Mouse (Mus musculus) midbrain, embryonic 12.5 days (tissue): ENCODE results near the gene Nkapd1. TPM values are rescaled to one million over a fixed set of nuclear protein-coding genes. Genes with fewer than 3 reads are reported as not detected.
"Not testable (repeated sequence)": the region's sequence is repeated elsewhere in the genome, so short reads cannot be mapped to it uniquely, and the experiment has no call there.

Experiments used
- ATAC-seq: fragments of 200-750 bp; cut with Nextera tagmentation; 2 replicates; pipeline ENCODE4 v1.8.0; 2017; ENCODE audit warnings: low read depth, moderate TSS enrichment, moderate library complexity; ENCODE audit not compliant: low FRiP score
- H3K27ac ChIP-seq: fragments of 300-500 bp; sonication (generic); replicated peaks from 2 replicates; pipeline ENCODE4 v1.5.1; 2016; ENCODE audit warnings: mild to moderate bottlenecking
- H3K27me3 ChIP-seq: fragments of 300-500 bp; sonication (generic); 2 replicates; pipeline ENCODE4 v1.6.1; 2016; ENCODE audit warnings: mild to moderate bottlenecking
- H3K36me3 ChIP-seq: fragments of 300-500 bp; sonication (generic); 2 replicates; pipeline ENCODE4 v1.6.1; 2016
- H3K4me1 ChIP-seq: fragments of 300-500 bp; sonication (generic); 2 replicates; pipeline ENCODE4 v1.6.1; 2016
- H3K4me2 ChIP-seq: fragments of 300-500 bp; sonication (generic); replicated peaks from 2 replicates; pipeline ENCODE4 v1.6.1; 2016; ENCODE audit warnings: mild to moderate bottlenecking, moderate library complexity
- H3K4me3 ChIP-seq: fragments of 300-500 bp; sonication (generic); 2 replicates; pipeline ENCODE4 v1.5.1; 2016; ENCODE audit warnings: mild to moderate bottlenecking
- H3K9ac ChIP-seq: fragments of 300-500 bp; sonication (generic); replicated peaks from 2 replicates; pipeline ENCODE4 v1.6.1; 2016; ENCODE audit warnings: mild to moderate bottlenecking, moderate library complexity
- H3K9me3 ChIP-seq: fragments of 300-500 bp; sonication (generic); 2 replicates; pipeline ENCODE4 v1.6.1; 2016; ENCODE audit warnings: mild to moderate bottlenecking
- WGBS: fragments of 180-500 bp; shearing (Covaris S2); methylation state at CpG from one replicate; pipeline ENCODE4 v1.1.7; 2016; 5-methylcytosine and 5-hydroxymethylcytosine counted together
- polyA plus RNA-seq: library from polyadenylated mRNA; unstranded; fragments of >200 nt; fragmentation: Nextera tagmentation; extraction: Ambion mirVana; gene quantifications from 2 replicates; pipeline ENCODE4 v1.2.1, GENCODE M21; 2016

Gene Nkapd1
- polyA plus RNA-seq, 1 experiment from 2014 or later: 28.0 TPM

DNA sequence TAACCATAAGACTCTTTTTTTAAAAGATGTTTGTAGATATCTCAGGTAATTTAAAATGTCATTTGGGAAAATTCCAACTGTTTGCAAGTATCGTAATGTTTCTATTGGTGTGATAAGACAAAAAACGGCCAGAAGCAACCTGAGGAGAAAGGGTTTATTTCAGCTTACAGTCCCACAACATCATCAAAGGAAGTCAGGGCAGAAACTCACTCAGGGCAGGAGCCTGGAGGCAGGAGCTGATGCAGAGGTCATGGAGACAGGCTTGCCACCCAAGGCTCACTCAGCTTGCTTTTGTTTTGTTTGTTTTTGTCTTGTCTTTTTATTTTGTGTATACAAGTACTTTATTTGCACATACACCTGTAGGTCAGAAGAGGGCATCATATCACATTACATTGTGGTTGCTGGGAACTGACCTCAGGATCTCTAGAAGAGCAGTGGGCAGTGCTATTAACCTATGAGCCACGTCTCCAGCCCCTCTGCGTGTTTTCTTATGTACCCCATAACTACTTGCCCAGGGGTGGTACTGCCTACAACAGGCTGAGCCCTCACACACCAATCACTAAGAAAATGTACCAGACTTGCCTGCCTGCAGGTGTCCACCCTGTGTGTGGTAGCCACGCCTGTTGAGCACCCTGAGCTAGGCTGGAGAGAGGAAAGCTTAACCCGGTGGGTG is 14.9 kb upstream of the Nkapd1 start:
- WGBS: 89% methylated on average over 6 of the region's 6 CpGs
- Histone ChIP-seq H3K9ac (no peak overlapping the region), H3K4me3 (no peak overlapping the region), H3K9me3 (no peaks in the 10 kb centered on the region), H3K36me3 (peaks cover 46% of the 10 kb centered on the region), H3K27ac (no peak overlapping the region), H3K4me1 (no peaks in the 10 kb centered on the region), H3K27me3 (no peaks in the 10 kb centered on the region), H3K4me2 (no peak overlapping the region)
- ATAC-seq: no peak

DNA sequence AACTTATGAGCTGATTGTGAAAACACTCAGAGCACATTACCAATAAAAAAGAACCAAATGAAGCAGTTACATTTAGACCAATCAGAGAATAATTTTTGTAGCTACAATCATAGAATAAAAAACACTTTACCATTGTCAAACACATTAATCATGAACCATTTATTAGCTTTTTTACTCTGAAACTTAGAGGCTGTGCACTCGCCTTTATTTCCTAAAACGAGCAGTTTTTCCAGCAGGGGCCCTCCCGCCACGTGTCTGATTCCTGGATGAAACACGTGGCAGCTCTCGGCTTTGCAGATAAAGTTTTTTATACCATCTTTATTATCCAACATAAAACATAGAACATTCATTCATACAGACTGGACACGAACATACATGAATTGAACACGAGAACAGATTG is 13.6 kb upstream of the Nkapd1 start:
- H3K4me1 ChIP-seq, H3K9ac ChIP-seq, H3K27ac ChIP-seq, ATAC-seq, H3K4me3 ChIP-seq, H3K27me3 ChIP-seq, H3K4me2 ChIP-seq, H3K9me3 ChIP-seq: not testable (repeated sequence)
- peaks cover 36% of the 10 kb centered on the region for H3K36me3 ChIP-seq
- 92% methylated on average over 6 of the region's 8 CpGs for WGBS

DNA sequence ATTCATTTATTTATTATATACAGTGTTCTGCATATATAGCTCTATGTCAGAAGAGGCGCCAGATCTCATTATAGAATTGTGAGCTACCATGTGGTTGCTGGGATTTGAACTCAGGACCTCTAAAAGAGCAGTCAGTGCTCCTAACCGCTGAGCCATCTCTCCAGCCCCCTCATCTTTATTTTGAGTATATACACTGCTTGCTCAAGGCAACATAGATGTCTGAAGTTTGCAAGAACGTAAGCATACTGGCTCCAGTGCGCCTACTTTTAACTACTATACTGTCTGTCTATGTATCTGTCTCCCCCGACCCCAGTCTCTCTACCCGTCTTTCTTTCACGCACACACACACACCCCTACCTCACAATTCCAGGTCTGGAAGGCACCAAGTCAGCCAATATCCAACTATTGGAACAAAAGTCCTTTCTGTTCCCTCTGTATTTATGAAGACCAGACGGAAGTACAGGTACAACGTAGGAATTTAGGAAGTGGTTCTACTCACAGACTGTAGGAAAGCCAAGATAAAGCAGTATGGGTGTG is 598 bp upstream of the Nkapd1 start:
- H3K27me3 ChIP-seq: no peaks in the 10 kb centered on the region
- H3K4me3 ChIP-seq: peak overlapping the region; percentile 100
- peaks cover 25% of the 10 kb centered on the region for H3K36me3 ChIP-seq
- peak overlapping the region; percentile 83 for H3K4me2 ChIP-seq
- ATAC-seq: 0 out of 2 replicates have a peak, but pooled peaks have one; percentile 20
- peaks cover 15% of the 10 kb centered on the region for H3K4me1 ChIP-seq
- 65% methylated on average over 9 of the region's 9 CpGs for WGBS
- H3K9me3 ChIP-seq: no peaks in the 10 kb centered on the region
- H3K9ac ChIP-seq: no peak overlapping the region
- H3K27ac ChIP-seq: no peak overlapping the region

DNA sequence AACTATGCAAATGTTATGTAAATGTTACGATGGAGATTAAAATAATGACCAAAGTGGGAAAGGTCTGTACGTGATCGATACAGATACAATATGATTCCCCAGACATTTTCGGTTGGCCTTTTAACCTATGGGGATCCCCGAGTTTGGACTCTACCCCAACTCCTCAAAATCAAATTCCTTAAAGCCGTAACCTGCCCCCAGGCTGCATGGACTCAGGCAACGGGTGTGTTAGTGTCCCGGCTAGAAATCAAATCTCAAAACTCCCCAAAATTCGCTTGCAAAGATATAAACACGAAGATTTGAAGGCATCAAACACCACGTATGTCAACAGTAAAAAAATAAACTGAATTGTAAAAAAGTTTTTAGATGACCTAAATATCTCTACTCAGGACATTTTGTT is 1.1 kb downstream of the Nkapd1 start:
- ATAC-seq: no peak
- Histone ChIP-seq H3K27ac (no peak overlapping the region), H3K4me3 (peak overlapping the region; percentile 100), H3K9ac (peak overlapping the region; percentile 94), H3K36me3 (peaks cover 40% of the 10 kb centered on the region), H3K4me2 (peak overlapping the region; percentile 83), H3K4me1 (peaks cover 15% of the 10 kb centered on the region), H3K9me3 (no peaks in the 10 kb centered on the region), H3K27me3 (no peaks in the 10 kb centered on the region)
- 36% methylated on average over 11 of the region's 11 CpGs for WGBS

DNA sequence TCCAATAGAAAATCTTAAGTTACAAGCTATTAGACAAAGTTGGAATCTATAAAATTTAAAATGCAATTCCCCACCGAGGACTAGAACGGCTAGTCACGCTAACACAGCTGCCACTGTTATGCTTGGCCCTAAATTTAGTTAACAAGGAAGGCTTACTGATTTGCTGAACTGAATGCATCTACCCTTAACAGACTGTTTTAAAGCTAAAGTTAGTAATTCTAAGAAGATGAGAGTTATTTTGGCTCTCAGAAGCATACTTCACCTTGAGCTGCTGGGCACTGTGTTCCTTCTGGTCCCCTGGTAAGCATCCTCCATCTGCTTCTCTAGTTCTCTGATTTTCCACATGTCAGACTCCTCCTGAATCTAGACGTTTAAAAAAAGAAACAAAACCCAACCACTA is 5.1 kb downstream of the Nkapd1 start:
- 93% methylated on average over 4 of the region's 4 CpGs for WGBS
- Histone ChIP-seq H3K36me3 (peaks cover 74% of the 10 kb centered on the region), H3K4me1 (peaks cover 11% of the 10 kb centered on the region), H3K27ac (no peak overlapping the region), H3K4me3 (no peak overlapping the region), H3K9me3 (no peaks in the 10 kb centered on the region), H3K9ac (no peak overlapping the region), H3K4me2 (no peak overlapping the region), H3K27me3 (no peaks in the 10 kb centered on the region)
- no peak for ATAC-seq

DNA sequence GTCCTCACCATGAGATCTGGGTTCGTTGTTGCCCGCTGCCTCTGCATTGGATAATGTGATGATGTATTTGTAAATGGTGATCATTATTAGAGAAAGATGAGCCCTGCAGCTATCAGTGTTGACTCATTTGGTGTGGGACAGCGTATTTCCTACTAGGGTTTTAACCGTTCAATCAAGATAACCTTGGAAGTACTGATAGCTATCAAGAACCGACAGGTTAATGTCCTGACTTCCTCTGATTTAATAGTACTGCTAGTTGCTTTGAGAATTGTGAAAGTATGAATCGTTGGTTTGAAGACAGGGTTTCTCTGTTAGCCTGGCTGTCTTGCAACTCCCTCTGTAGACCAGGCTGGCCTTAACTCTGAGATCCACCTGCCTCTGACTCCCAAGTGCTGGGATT is 12.9 kb downstream of the Nkapd1 start:
- 7% methylated on average over 6 of the region's 6 CpGs for WGBS
- H3K4me3 ChIP-seq: peak overlapping the region; percentile 80
- H3K36me3 ChIP-seq: peaks cover 43% of the 10 kb centered on the region
- H3K9me3 ChIP-seq: no peaks in the 10 kb centered on the region
- H3K9ac ChIP-seq: peak overlapping the region; percentile 88
- H3K4me2 ChIP-seq: peak overlapping the region; percentile 83
- H3K27ac ChIP-seq: peak overlapping the region; percentile 88
- H3K27me3 ChIP-seq: no peaks in the 10 kb centered on the region
- H3K4me1 ChIP-seq: peaks cover 23% of the 10 kb centered on the region
- no peak for ATAC-seq

DNA sequence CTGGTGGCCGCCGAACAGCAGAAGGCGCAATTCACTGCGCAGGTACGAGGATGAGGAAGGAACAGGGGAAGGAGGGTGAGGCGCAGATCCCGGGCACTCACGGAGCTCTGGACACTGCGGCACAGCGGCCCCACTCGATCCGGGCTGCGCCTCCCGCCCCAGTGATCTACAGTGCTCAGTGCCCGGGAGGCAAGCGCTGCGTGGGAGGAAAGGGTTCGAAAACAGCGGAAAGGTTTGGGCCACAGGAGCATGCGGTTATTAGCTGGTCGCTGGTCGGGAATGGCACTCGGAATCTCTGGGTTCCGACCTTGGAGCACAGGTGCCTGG is 13.3 kb downstream of the Nkapd1 start:
- H3K4me1 ChIP-seq: peaks cover 23% of the 10 kb centered on the region
- H3K9ac ChIP-seq: peak overlapping the region; percentile 88
- peak overlapping the region; percentile 83 for H3K4me2 ChIP-seq
- H3K4me3 ChIP-seq: peak overlapping the region; percentile 80
- WGBS: 1% methylated on average over 24 of the region's 24 CpGs
- H3K9me3 ChIP-seq: no peaks in the 10 kb centered on the region
- H3K27ac ChIP-seq: peak overlapping the region; percentile 88
- ATAC-seq: peak; percentile 90
- H3K36me3 ChIP-seq: peaks cover 44% of the 10 kb centered on the region
- no peaks in the 10 kb centered on the region for H3K27me3 ChIP-seq

DNA sequence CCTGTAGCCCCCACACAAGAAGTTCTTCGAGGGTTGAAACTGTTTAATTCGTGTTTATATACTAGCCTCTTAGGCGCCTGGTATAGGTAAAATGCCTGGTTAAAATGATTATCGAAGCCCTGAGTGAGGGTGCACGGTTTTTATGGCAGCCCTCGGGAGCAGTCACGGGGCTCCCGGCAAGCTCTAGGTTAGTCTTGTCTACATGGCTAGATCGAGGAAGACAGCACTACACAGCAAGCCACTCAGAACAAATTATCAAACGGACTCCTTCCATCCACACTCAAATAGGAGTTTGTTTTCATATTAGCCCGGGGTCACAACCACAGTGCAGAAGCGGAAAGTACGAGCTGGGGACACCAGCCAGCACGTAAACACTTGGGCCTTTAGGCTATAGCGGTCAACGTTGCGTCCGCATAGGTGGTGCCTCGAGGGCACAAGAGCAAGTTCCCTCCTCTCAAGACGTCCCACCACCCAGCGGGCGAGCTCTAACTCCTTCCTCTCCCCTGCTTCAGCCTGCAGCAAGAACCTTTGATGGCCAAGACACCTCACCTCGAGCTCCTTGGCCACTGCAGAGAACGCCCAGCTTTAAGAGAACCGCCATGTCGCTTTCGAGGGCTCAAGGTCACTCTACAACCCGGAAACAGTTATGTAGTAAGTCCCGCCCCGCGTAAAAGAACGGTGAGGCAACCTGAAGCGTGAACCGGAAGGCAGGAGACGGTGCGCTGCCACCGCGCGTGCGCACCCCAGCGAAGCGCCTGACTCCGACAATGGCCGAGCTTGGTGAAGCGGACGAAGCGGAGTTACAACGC is 13.9 kb downstream of the Nkapd1 start, which contains the start of the genes Sdhd and Timm8b:
Sdhd (minus strand) TSS at position 624 of the 809 bp plus-strand sequence.
Timm8b (plus strand) TSS at position 722 of the 809 bp plus-strand sequence.
- 1% methylated on average over 48 of the region's 48 CpGs for WGBS
- Histone ChIP-seq H3K27me3 (no peaks in the 10 kb centered on the region), H3K4me1 (peaks cover 23% of the 10 kb centered on the region), H3K4me3 (peak within 1 kb of the TSS; percentile 80), H3K27ac (peak within 1 kb of the TSS; percentile 88), H3K9me3 (no peaks in the 10 kb centered on the region), H3K4me2 (peak within 1 kb of the TSS; percentile 83), H3K36me3 (peaks cover 46% of the 10 kb centered on the region), H3K9ac (peak within 1 kb of the TSS; percentile 88)
- ATAC-seq: peak; percentile 98

DNA sequence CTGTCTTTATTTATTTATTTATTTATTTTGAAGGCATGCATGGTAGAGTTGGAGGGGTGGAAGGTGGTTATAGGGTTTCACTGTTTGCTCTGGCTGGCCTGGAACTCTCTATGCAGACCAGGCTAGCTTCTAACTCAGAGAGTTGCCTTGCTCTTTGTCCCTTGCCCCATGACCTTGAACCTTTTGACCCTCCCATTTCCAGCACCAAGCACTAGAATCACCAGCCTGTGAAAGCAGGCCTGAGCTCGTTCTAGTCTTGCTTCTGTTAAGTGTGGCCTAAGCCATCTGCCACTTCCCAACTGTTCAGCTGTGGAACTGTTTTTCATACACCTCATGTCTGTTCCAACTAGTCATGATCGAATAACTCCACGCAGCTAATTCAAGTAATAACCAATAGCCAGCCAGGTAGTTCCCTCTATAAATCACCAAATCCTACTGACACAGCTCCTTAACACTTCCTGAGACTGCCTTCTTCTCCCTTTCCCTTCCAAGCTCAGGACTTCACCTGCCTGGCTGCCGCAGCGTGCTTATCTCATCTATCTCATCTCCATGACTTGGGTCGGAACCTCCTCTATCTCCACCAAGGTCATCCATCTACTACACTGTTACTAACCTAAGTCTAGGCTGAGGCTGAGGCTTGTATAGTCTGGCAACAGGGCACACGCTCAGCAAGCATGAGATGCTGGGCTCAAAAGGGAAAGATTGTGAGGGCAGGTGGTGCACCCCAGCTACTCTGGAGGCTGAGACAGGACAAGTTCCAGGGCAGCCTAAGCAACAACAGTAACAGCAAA is 15.0 kb downstream of the Nkapd1 start:
- Histone ChIP-seq H3K9ac (peak overlapping the region; percentile 88; the same call in 1 of the 2 replicates), H3K27ac (no peak overlapping the region), H3K36me3 (peaks cover 46% of the 10 kb centered on the region)

DNA sequence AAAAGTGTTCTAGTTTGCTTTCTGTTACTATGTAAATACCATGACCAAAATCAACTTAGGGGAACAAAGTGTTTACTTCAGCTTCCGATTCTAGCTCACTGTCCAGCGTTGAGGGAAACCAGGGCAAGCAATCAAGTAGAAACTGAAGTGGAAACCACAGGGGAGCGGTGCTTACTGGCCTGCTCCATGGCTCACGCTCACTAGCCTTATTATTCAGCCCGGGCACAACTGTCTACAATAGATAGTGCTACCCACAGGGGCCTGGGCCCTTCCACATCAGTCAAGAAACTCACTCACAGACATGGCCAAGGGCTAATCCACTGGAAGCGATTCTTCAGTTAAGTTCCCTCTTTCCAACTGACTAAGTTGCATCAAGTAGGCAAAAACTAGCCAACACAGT is 15.7 kb downstream of the Nkapd1 start:
- Histone ChIP-seq H3K4me2 (no peak overlapping the region), H3K36me3 (peaks cover 47% of the 10 kb centered on the region), H3K9me3 (no peaks in the 10 kb centered on the region), H3K4me3 (no peak overlapping the region), H3K9ac (no peak overlapping the region), H3K4me1 (peaks cover 23% of the 10 kb centered on the region), H3K27ac (no peak overlapping the region), H3K27me3 (no peaks in the 10 kb centered on the region)
- 86% methylated on average over 6 of the region's 6 CpGs for WGBS
- ATAC-seq: no peak

More for the DNA sequence above, 15.0 kb downstream of the Nkapd1 start:
- peak overlapping the region; percentile 83 for H3K4me2 ChIP-seq
- H3K27me3 ChIP-seq: no peaks in the 10 kb centered on the region
- ATAC-seq: no peak
- H3K9me3 ChIP-seq: no peaks in the 10 kb centered on the region
- WGBS: 89% methylated on average over 7 of the region's 7 CpGs
- peak overlapping the region; percentile 80 for H3K4me3 ChIP-seq
- peaks cover 23% of the 10 kb centered on the region for H3K4me1 ChIP-seq

DNA sequence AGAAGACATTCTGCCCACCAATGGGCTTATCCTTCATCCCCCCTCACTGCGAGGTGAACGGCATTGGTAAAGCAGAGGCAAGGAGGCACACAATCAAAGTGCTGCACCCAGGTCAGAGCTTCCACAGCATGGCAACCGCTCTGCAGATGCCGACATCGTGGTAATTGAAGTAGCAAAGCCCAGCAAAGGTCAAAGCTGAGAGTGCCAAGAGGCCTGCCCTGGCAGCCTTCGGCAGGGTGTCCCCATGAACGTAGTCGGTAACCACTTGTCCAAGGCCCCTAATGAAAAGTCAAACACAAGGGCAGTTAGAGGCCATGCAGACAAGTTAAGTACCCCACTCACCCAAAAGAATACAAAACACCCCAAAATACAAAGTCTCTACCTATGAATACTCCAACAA is 20.3 kb downstream of the Nkapd1 start:
- Histone ChIP-seq H3K9ac (no peak overlapping the region), H3K4me1 (peaks cover under 1% of the 10 kb centered on the region), H3K27ac (no peak overlapping the region), H3K36me3 (peaks cover 58% of the 10 kb centered on the region), H3K4me2 (no peak overlapping the region), H3K4me3 (no peak overlapping the region), H3K9me3 (no peaks in the 10 kb centered on the region), H3K27me3 (no peaks in the 10 kb centered on the region)
- ATAC-seq: no peak
- WGBS: 97% methylated on average over 8 of the region's 8 CpGs
